Mouse (Mus musculus): ENCODE results near the gene Phf2.
A peak's percentile ranks its signal among the peaks of the same experiment; 100 is the strongest.
"Not testable (repeated sequence)": the region's sequence is repeated elsewhere in the genome, so short reads cannot be mapped to it uniquely, and the experiment has no call there.

Phf2 gene

DNA sequence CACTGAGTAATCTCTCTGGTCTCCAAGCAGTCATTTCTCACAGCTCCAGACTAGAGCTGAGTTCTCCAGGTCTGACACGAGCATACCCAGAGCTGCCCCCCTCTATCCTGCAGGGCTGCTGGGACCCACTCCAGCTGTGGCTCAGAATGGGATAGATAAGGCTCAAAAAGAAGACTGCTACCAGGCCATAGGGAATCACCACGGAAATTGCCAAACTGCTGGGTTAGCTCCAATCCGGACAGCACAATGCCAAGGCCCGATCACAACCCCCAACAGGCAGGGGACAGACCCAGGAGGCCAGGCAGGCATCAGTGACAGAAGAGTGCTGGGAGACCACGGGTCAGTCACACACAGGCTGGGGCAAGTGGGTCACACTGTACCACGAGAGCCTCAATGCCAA, 12.9 kb downstream of the Phf2 start:
- no peak for DNase-seq (ENCODE audit: low read depth, low spot score)

- DNase-seq (ENCODE audit: low read depth, low spot score): peak; percentile 20
These were observed 13.5 kb downstream of the Phf2 start for GRCm38 (mm10) chr13:48857246-48857932.

DNA sequence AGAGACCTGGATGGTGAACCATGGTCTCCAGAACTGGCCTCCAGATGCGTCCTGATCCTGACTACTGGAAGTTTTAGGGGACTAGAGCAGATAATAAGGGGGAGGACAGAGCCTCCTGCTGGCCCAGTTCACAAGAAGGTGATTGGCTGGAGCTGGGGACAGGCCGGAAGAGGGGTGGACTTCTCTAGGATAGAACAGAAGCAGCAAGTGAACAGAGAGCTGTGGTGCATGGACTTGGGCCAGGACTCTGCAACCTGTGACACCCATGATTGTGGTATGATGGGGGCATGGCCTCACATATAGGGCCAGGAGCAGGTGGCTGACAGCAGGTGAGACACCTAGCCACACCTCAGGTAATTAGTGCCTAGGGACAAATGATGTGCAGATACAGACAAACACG, 17.0 kb downstream of the Phf2 start:
- DNase-seq (ENCODE audit: low read depth, low spot score): no peak

- DNase-seq (ENCODE audit: low read depth, low spot score): no peak
These were observed 17.4 kb downstream of the Phf2 start for GRCm38 (mm10) chr13:48853475-48853874.

DNA sequence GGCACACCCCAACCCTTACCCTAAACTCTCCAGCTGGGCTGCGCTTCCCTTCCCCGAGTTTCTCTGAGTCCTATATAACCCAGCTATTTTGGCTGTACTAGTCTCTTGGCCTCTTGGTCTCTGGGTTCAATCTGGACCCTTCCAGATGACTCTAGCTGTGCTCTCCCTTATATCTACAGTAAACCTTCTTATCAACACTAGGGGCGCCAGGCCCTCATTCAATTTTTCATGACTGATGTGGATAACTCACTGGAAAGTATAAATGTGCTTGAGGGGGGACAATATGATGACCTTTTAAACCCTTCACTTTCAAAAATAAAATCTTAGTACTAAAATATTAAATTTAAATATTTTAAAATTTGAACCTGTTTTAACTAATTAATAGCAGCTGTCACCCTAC, 18.1 kb downstream of the Phf2 start:
- DNase-seq (ENCODE audit: low read depth, low spot score): no peak

DNA sequence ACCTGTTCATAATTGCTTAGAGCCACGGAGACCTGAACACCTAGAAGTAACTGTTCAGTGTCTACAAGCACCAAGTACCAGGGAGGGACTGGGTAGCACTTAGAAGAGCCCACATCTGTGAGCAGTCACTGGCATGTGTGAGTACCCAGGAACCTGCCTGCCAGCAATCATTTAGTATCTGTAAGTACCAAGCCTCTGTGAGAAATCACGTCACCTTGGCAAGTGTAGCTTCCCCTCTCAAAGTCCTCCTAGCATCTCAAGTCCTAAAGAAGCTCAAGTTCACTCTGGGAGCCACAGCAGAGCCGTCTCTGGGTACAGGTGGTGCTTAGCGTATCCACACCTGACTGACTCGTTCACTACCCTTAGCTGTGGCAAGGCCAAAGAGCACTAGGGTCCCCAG, 19.2 kb downstream of the Phf2 start:
- DNase-seq (ENCODE audit: low read depth, low spot score): no peak

GRCm38 (mm10) chr13:48850771-48851170, 20.1 kb downstream of the Phf2 start:
- no peak for DNase-seq (ENCODE audit: low read depth, low spot score)

DNA sequence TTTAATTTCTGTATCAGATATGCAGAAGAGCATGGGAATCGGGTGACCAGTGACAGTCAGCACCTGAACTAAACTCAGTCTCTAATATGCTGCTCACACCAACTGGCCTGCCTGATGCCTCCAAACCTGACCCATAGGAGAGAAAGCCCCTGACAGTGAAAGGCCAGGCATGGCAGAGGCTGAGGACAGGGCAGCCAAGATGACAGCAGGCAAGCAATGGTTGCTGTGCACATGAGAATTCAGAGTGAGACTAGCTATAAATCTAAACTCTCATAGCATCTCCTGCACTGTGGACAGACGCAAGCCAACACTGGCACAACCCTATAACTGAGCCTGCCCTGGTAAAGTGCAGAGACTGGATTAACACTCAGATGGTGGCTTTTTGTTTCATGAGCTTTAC, 20.6 kb downstream of the Phf2 start:
- no peak for DNase-seq (ENCODE audit: low read depth, low spot score)

GRCm38 (mm10) chr13:48849155-48849554, 21.8 kb downstream of the Phf2 start:
- DNase-seq (ENCODE audit: low read depth, low spot score): no peak

DNA sequence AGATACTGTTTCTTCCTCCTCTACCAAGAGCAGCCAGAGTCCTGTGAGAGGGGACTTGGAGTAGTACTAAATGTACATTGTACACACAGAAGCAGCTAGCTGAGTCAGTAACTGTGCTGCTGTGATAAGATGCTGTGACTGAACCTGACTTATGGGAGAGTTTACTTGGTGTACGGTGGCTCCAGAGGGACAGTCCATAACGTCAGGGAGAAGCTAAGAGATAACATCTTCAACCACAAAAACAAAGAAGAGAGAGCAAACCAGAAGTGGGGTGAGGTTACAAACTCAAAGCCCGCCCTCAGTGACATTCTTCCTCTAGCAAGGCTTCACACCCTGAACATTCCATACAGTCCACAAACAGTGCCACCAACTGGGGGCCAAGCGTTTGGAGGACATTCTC, 25.6 kb downstream of the Phf2 start:
- no peak for DNase-seq (ENCODE audit: low read depth, low spot score)

- DNase-seq (ENCODE audit: low read depth, low spot score): no peak
These were observed 27.4 kb downstream of the Phf2 start for GRCm38 (mm10) chr13:48843530-48843929.

- no peak for DNase-seq (ENCODE audit: low read depth, low spot score)
These were observed 28.9 kb downstream of the Phf2 start for GRCm38 (mm10) chr13:48841905-48842592.

DNA sequence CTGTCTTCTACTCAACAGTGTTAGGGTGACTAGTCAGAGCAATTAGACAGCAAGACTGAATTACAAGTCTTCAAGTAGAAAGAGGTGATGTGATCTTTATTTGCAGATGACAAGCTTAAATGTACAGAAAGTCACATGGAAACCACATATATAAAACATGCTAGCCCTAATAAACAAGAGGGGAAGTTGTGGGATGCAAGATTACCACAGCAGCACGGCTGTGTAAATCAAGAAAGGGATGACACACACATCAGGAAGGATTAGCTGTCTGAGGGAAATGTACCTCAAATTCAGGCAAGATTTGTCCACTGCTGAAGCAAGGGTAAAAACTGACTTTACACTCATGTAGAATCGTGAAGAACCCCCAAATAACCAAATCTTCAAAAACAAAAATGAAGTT, 32.6 kb downstream of the Phf2 start:
- no peak for DNase-seq (ENCODE audit: low read depth, low spot score)

DNA sequence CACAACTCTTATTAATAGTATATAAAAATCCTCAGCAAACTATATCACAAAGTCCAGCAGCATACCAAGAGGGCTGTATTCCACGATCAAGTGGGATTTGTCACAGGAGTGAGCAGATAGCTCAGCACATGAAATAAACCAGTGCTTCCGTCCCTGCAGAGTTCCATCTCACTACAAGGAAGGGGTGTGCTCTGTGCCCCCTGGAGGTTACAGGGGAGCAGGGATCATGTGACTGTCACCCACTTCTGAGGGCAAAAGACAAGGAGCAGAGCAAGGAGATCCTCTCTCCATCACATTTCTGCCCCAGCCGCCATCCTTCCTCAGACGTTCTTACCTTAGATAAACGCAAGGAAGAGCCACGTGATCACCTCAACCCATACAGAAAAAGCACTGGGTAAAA, 33.4 kb downstream of the Phf2 start:
- no peak for DNase-seq (ENCODE audit: low read depth, low spot score)

- no peak for DNase-seq (ENCODE audit: low read depth, low spot score)
These were observed 40.2 kb downstream of the Phf2 start for GRCm38 (mm10) chr13:48830528-48831250.

DNA sequence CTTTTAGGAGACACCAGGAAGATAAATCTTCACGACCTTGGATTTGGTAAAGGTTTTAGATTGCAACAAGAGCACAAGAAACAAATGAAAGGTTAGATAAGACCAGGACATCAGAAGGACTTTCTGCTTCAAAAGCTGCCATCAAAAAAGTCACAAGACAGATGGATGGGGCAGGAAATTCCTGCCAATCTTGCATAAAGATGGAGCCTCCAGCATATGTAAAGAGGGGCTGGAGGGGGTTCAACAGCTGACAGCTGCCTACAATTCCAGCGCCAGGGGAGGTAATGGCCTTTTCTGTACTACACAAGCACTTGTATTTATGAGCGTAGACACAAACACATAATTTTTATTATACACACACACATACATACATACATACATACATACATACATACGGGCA, 41.1 kb downstream of the Phf2 start:
- no peak for DNase-seq (ENCODE audit: low read depth, low spot score)

- DNase-seq (ENCODE audit: low read depth, low spot score): no peak
These were observed 48.0 kb downstream of the Phf2 start for GRCm38 (mm10) chr13:48822871-48823270.

DNA sequence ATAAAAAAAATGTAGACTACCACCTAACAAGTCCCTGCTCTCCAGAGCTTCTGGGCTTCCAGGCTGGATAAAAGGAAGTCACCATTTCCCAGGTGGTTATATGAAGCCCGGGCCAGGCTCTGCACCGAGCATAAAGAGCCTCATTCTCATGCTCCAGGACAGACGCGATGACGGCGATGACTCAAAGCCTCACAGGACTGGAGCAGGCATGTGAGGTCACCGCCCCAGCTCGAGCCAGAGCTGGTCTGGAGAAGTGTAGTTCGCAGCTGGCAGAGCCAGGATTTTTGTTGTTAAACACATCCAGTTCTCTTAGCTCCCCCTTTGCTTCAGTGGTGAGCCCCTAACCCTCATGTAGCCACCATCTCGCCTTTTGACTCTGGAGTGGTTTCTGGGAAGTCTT, 48.6 kb downstream of the Phf2 start:
- no peak for DNase-seq (ENCODE audit: low read depth, low spot score)

- DNase-seq (ENCODE audit: low read depth, low spot score): no peak
These were observed 51.8 kb downstream of the Phf2 start for GRCm38 (mm10) chr13:48819131-48819530.

- no peak for DNase-seq (ENCODE audit: low read depth, low spot score)
These were observed 56.5 kb downstream of the Phf2 start for GRCm38 (mm10) chr13:48814406-48814805.

DNA sequence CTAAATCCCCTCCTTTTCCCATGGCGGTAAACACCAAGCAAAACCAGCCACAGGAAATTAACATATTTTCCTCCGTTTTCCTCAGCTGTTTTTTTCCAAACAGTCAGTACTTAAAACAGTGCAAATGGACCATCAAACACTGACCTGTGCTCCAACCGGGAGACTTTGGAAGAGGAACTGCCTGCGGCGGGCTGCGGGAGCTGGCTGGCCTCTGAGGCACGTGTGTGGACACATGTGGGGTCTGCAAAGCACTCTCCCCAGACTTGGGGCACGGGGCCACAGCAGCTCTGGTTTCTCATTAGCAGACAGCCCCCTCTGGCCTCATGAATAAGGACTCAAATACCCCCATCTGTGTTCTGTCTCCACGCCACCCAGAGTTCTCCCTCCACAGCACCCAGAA, 59.9 kb downstream of the Phf2 start:
- no peak for DNase-seq (ENCODE audit: low read depth, low spot score)

- DNase-seq (ENCODE audit: low read depth, low spot score): no peak
These were observed 60.6 kb downstream of the Phf2 start for GRCm38 (mm10) chr13:48810274-48810823.

DNA sequence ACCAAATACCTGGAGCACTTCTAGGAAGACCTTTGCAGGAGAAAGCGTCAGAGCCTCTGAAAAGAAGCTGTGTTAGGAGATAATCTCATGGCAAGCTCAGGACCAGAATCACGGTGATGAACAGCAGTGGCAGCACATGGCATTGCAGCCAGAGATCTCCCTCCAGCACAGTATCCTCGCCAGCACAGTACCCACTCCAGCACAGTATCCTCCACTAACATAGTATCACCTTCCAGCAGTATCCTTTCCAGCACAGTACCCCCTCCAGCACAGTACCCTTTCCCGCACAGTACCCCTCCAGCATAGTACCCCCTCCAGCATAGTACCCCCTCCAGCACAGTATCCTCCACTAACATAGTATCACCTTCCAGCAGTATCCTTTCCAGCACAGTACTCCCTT, 61.3 kb downstream of the Phf2 start:
- DNase-seq (ENCODE audit: low read depth, low spot score): not testable (repeated sequence)

Data from ES-CJ7 (cell line).